Mouse (Mus musculus) left cerebral cortex, postnatal 14 days (tissue): ENCODE measurements around the gene Col1a2. TPM values are rescaled to one million over a fixed set of nuclear protein-coding genes. Genes with fewer than 3 reads are reported as not detected.

Experiments used
- DNase-seq, 2 experiments: peaks; one replicate each; pipeline ENCODE4 v3.0.0; 2021 to 2022; ENCODE audit warnings: low spot score in 2 of 2, mixed read lengths in 1 of 2
- intact Hi-C: fragments of 180-260 bp; cut with DNase I; formaldehyde crosslinking; loops from one replicate; pipeline ENCODE4 v1.15.1; 2025
- total RNA-seq, 2 experiments: library from RNA; stranded (reverse); gene quantifications; 2 replicates each; pipeline ENCODE4 v1.2.3; 2021

Col1a2 gene
- total RNA-seq, 2 experiments from 2014 or later = 42.8 to 51.2 TPM

DNA sequence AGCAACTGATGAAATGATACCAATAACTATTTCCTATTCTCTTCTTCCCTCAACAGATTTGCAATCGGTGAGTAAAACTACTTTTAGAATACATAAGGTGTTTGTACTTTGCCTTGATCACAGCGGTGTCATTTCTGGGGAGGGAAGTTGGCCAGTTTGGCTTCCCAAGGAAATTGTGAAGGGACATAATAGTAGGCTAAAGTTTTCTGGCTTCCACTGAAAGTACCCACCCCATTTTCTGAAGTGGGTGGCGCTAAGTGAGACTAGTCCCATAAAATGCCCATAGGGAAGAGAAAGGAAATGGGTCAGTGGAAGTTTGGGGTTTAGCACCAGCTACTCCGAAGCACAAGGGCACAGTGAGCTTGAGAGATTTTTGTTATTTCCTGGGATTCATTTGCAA, 3.7 kb downstream of the Col1a2 start:
- intact Hi-C loops = no loop called here
- no peak for DNase-seq

DNA sequence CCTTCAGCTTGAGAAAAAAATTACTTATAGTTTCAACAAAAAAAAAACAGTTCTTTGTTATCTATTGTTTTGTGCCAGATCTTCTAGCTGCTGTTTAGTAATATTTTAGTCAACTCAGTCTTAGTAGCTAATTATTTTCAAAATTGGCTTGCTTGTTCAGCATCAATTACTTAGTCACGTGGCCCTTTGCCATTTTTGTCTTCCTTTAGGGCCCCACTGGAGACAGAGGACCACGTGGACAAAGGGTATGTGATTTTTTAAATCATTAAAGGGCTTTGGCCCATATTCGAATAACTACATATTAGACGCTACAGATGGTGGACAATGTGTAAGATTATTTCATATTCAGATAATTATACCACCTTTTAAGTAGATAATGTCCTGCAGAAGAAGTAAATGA, 4.8 kb downstream of the Col1a2 start:
- intact Hi-C loops = no loop called here
- DNase-seq = no peak

GRCm38 (mm10) chr6:4514671-4515070, 10.1 kb downstream of the Col1a2 start:
- DNase-seq = no peak
- intact Hi-C loops = no loop called here

DNA sequence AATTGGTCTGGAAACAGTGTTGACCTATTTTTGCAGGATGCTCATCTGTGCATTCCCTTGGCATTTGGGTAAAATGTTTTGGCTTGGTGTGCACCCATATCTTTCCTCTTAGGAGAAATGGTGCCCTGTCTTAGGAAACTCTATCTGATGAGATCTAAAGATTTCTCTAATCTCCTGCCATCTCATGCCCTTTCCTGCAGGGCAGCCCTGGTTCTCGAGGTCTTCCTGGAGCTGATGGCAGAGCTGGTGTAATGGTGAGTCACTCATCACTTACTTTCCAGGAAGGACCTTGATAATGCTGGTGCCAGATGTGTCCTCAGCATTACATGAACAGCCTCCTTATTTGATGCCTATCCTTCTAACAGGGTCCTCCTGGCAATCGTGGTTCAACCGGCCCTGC, 16.4 kb downstream of the Col1a2 start:
- DNase-seq = no peak
- intact Hi-C loops = no loop called here

- DNase-seq = no peak
- intact Hi-C loops = no loop called here
Measured at GRCm38 (mm10) chr6:4528439-4528838, 23.8 kb downstream of the Col1a2 start.

- intact Hi-C loops = no loop called here
- DNase-seq = no peak
Measured at GRCm38 (mm10) chr6:4530986-4531385, 26.4 kb downstream of the Col1a2 start.

GRCm38 (mm10) chr6:4532898-4533297, 28.3 kb downstream of the Col1a2 start:
- intact Hi-C loops = no loop called here
- DNase-seq = no peak

DNA sequence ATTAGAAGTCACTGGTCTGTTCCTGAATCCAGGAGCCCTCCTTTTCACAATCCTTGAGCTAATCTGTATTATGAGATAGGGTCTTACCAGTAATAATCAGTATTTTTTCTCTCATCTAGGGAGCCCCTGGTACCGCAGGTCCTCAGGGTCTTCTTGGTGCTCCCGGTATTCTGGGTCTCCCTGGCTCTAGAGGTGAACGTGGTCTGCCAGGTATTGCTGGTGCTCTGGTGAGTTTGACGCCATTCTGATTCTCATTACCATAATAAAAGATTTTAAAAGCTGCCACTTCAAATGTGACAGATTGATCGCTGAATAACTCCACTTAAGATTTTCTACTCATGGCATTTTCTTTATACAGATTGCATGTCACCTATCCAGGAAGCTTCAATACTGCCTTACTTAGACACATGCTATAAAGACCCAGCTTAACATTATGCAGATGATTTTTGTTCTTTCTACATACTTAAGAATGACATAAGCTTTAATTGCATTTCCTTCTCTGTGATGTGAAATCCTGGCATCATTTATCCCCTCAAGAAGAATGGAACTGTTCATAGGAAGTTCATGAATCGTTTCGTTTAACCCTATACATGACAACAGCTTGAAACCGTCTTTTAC, 30.0 kb downstream of the Col1a2 start:
- no peak for DNase-seq
- intact Hi-C loops = no loop called here

DNA sequence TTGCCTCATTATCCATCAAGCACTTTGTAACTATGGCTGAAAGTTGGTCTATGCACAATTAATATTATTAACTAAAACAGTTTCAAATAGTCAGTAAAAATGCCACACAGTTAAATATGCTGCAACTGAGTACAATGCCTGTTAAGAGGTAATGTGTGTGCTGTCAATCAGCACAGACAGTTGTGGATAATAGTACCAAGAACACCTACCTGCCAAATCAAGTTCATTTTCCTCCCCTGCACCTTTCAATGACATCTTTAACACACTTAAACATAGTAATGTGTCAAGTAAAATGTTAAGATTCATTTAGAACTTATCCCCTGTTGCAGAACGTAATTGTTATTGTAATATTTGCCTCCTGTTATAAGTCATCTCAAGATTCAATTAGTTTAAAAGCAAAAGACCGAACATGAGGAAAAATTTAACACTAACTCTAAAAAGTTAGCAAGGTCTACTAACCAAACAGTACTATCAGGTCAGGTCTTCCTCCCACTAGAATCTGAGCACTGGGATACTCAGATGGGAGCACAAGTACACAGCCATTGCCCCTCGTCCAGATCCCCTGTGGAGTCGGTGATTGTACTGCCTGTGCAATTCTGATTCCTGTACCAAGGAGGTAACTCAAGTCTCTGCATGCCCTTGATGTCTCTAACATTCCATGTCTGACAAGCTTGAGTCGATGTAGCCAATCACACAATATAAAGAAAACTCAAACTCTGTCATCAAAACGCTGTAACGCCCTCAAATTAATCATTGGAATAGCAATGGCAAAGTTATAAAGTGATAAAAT, 37.5 kb downstream of the Col1a2 start:
- DNase-seq = no peak
- intact Hi-C loops = no loop called here

DNA sequence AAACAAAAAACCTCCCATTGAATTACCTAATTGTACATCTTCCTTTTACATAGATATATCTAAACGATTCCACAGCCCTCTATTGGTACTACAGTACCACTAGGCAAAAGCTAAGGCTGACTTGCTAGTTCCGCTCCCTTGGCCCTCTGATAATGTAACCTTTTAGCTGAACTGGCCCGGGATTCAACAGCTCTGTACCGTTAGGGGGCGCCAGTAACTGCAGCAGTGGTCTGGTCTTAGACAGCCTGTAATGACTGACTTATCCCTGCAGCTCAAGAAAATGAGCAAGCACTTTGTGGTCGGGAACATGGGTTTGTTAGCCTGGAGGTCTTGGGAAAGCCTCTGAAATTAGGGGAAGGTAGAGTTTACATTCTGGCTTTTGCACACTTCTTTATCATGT, 39.9 kb downstream of the Col1a2 start:
- intact Hi-C loops = no loop called here
- DNase-seq = peak; percentile 8 to 18

DNA sequence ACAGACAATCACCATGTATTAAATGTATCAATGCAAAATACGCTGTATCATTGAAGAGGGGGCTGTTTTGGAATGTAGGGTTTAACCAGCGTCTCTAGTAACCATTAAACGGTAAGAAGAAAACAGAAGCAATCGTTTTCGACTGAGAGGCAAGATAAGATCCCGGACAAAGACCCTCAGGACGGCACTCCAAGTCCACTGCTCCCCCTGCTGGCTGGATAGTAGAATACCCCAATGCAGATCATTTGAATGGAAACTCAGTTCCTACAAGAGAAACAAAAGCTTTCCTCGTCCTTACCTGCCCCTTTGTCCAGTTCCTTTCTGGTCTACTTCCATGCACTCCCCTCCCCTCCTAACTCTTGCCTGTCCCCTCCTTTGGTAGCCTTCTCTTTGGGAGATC, 41.1 kb downstream of the Col1a2 start:
- peak in 1 of 2 experiments; percentile 62 for DNase-seq

DNA sequence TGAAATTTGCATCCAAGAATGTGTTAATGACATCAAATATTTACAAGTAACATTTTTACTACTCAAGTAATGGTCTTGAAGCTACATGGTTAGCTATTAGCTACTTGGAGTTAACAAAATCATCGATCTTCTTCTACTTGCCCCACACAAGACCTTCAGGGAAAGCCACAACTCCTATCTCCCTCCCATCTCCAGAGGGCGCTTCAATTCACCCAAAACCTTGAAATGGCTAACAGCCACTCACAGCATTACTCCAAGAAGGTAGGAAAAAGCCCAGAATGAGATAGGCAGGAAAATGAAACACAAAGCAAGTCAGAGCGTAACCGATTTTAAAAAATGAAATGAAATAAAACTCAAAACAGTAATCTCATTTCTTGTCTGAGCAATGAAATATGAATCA, 44.3 kb downstream of the Col1a2 start:
- DNase-seq = peak in 1 of 2 experiments; percentile 8
- intact Hi-C loops = loop anchor here (5.0 kb wide), 1 partner anchor 132 kb away; no protein-coding TSS in a partner anchor

More for the DNA sequence above, 41.1 kb downstream of the Col1a2 start:
- intact Hi-C loops = loop anchor here (5.0 kb wide), 1 partner anchor 128 kb away; no protein-coding TSS in a partner anchor

- intact Hi-C loops = loop anchor here (5.0 to 10.0 kb wide), 2 partner anchors 133 to 195 kb away; partner anchors contain the start of genes Peg10 and Sgce
- no peak for DNase-seq
Measured at GRCm38 (mm10) chr6:4549846-4550548, 45.4 kb downstream of the Col1a2 start.

GRCm38 (mm10) chr6:4550549-4550915, 45.9 kb downstream of the Col1a2 start:
- intact Hi-C loops = loop anchor here (10.0 kb wide), 1 partner anchor 194 kb away; the partner anchor contains the start of genes Peg10 and Sgce
- no peak for DNase-seq

DNA sequence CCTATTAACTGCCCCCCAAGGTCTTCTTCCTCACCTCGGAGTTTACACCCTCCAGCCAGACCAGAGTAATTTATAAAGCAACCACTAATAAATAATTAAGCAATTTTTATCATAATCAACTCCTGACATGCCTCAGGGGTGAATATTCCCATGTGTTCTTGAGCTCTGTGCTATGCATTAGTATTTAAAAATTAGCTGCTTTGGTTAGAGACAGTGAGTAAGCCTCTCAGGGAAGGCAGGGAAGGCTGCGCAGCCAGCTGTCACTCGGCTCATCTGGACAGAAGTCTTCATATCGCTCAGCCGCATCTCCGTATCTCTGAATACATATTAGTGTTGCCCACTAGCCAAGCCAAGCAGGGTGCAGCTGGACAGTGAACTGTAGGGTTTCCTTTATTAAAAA, 50.8 kb downstream of the Col1a2 start:
- DNase-seq = no peak
- intact Hi-C loops = loop anchor here (5.0 to 10.0 kb wide), 3 partner anchors 189 to 827 kb away; partner anchors contain the start of genes Asb4, Peg10 and Sgce

DNA sequence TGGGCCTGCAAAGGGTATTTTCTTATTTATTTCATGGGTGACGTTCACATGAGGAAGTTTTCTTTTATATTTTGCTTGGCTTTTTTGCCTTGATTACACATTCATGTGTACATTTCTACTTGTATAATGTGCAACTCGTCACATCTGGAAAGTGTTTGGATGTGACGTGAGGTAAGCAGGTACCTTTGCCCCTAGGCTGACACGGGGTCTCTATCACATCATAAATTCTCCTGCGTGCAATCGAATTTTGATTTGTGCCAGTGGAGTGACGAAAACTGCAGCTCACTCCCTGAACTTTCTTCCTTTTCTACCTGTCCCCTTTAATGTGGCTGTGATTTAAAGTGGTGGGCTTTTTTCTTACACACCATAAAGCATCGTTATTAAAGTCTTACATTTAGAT, 52.5 kb downstream of the Col1a2 start:
- intact Hi-C loops = loop anchor here (5.0 to 10.0 kb wide), 3 partner anchors 188 to 825 kb away; partner anchors contain the start of genes Asb4, Peg10 and Sgce
- no peak for DNase-seq

GRCm38 (mm10) chr6:4557678-4558077, 53.1 kb downstream of the Col1a2 start:
- intact Hi-C loops = loop anchor here (5.0 to 10.0 kb wide), 3 partner anchors 187 to 825 kb away; partner anchors contain the start of genes Asb4, Peg10 and Sgce
- DNase-seq = peak; percentile 61 to 67

DNA sequence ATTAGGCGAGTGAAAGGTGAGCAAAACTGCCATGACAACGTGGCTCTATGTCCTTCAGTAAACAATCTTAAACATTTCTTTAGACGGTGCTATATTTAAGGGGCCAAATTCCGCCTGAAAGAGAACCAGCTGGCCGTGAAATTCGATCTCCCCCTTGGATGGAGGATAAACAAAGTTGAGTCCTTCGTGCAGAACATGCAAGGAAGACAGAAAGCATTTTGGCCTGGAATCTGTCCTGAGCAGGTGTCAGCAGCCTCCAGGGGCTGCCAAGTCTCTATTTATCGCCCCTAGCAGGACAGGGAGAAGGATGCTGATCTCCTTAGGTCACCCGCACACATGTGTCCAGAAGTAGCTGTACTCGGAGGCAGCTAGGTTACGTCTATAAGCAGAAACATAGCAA, 56.5 kb downstream of the Col1a2 start:
- no peak for DNase-seq
- intact Hi-C loops = no loop called here

GRCm38 (mm10) chr6:4561621-4562020, 57.0 kb downstream of the Col1a2 start:
- intact Hi-C loops = no loop called here
- DNase-seq = no peak

GRCm38 (mm10) chr6:4562401-4562800, 57.8 kb downstream of the Col1a2 start:
- intact Hi-C loops = no loop called here
- DNase-seq = no peak
